Mouse (Mus musculus) midbrain, embryonic 14.5 days (tissue): ENCODE results near the gene Fam198a. TPM values are rescaled to one million over a fixed set of nuclear protein-coding genes. Genes with fewer than 3 reads are reported as not detected.

ENCODE experiments used
- ATAC-seq: fragments of 200-750 bp; cut with Nextera tagmentation; 2 replicates; pipeline ENCODE4 v1.8.0; 2017; ENCODE audit warnings: moderate number of reproducible peaks, moderate library complexity; ENCODE audit not compliant: low FRiP score, low TSS enrichment
- DNase-seq: peaks from one replicate; pipeline ENCODE4 v3.0.0-alpha.2; 2015
- H3K27ac ChIP-seq: fragments of 300-500 bp; sonication (generic); replicated peaks from 2 replicates; pipeline ENCODE4 v1.5.1; 2014; ENCODE audit warnings: mild to moderate bottlenecking, low read depth, low read length, moderate library complexity
- H3K27me3 ChIP-seq: fragments of 300-500 bp; sonication (generic); 2 replicates; pipeline ENCODE4 v1.6.1; 2014; ENCODE audit warnings: low read length, control low read depth, mixed read lengths; ENCODE audit not compliant: control insufficient read depth, insufficient read depth
- H3K36me3 ChIP-seq: fragments of 300-500 bp; sonication (generic); 2 replicates; pipeline ENCODE4 v1.6.1; 2014; ENCODE audit warnings: low read length, control low read depth; ENCODE audit not compliant: control insufficient read depth, insufficient read depth
- H3K4me1 ChIP-seq: fragments of 300-500 bp; sonication (generic); 2 replicates; pipeline ENCODE4 v1.6.1; 2014; ENCODE audit warnings: mild to moderate bottlenecking, antibody characterized with exemption, low read length, control low read depth; ENCODE audit not compliant: control insufficient read depth, insufficient read depth
- H3K4me2 ChIP-seq: fragments of 300-500 bp; sonication (generic); 2 replicates; pipeline ENCODE4 v1.6.1; 2014; ENCODE audit warnings: mild to moderate bottlenecking, low read length, moderate library complexity
- H3K4me3 ChIP-seq: fragments of 300-500 bp; sonication (generic); replicated peaks from 2 replicates; pipeline ENCODE4 v1.5.1; 2014; ENCODE audit warnings: low read depth, low read length
- H3K9ac ChIP-seq: fragments of 300-500 bp; sonication (generic); replicated peaks from 2 replicates; pipeline ENCODE4 v1.6.1; 2014; ENCODE audit warnings: mild to moderate bottlenecking, low read length, moderate library complexity
- H3K9me3 ChIP-seq: fragments of 300-500 bp; sonication (generic); 2 replicates; pipeline ENCODE4 v1.6.1; 2016; ENCODE audit warnings: low read length, control low read depth, mixed read lengths; ENCODE audit not compliant: control insufficient read depth
- WGBS: fragments of 180-500 bp; shearing (Covaris S2); extraction: QIAGEN DNeasy Blood & Tissue Kit; methylation state at CpG from one replicate; pipeline ENCODE4 v1.1.7; 2014; 5-methylcytosine and 5-hydroxymethylcytosine counted together
- polyA plus RNA-seq: library from polyadenylated mRNA; unstranded; fragments of >200 nt; fragmentation: Nextera tagmentation; extraction: Ambion mirVana; gene quantifications from 2 replicates; pipeline ENCODE4 v1.2.1, GENCODE M21; 2014

Gene Fam198a
- polyA plus RNA-seq, 1 experiment from 2014 or later: 0.80 TPM

DNA sequence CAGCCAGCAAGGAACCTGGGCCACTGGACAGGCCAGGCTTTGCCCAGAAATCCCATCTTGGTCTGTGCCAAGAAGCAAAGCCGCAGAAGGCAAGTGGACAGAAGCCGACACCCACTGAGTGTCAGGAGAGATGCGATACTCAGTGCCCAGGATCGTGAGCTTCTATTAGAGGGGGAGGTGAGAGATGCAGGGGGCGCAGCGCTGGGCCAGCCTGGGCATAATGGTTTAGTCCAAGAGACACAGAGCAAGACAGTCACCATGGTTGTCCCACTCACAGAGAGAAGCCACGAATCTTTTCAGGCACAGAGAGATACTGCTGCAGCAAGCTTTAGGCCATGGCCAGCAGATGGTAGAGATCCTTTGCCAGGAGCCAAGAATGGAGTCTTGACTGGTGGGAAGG is 14.2 kb downstream of the Fam198a start:
- no peaks in the 10 kb centered on the region for H3K36me3 ChIP-seq

GRCm38 (mm10) chr9:121968258-121968657 is 17.5 kb downstream of the Fam198a start:
- WGBS: 86% methylated on average over 5 of the region's 5 CpGs
- H3K9ac ChIP-seq: no peak overlapping the region
- no peak overlapping the region for H3K27ac ChIP-seq
- H3K36me3 ChIP-seq: no peaks in the 10 kb centered on the region
- no peaks in the 10 kb centered on the region for H3K27me3 ChIP-seq
- no peak overlapping the region for H3K4me3 ChIP-seq
- H3K9me3 ChIP-seq: no peaks in the 10 kb centered on the region
- DNase-seq: no peak
- no peak for ATAC-seq
- no peaks in the 10 kb centered on the region for H3K4me1 ChIP-seq
- no peak overlapping the region for H3K4me2 ChIP-seq

More for the DNA sequence above, 14.2 kb downstream of the Fam198a start:
- H3K27me3 ChIP-seq: no peaks in the 10 kb centered on the region
- ATAC-seq (no peak), DNase-seq (no peak)
- 88% methylated on average over 7 of the region's 7 CpGs for WGBS
- H3K27ac ChIP-seq: no peak overlapping the region
- no peak overlapping the region for H3K4me2 ChIP-seq
- no peak overlapping the region for H3K4me3 ChIP-seq
- H3K4me1 ChIP-seq: no peaks in the 10 kb centered on the region
- no peak overlapping the region for H3K9ac ChIP-seq
- no peaks in the 10 kb centered on the region for H3K9me3 ChIP-seq

DNA sequence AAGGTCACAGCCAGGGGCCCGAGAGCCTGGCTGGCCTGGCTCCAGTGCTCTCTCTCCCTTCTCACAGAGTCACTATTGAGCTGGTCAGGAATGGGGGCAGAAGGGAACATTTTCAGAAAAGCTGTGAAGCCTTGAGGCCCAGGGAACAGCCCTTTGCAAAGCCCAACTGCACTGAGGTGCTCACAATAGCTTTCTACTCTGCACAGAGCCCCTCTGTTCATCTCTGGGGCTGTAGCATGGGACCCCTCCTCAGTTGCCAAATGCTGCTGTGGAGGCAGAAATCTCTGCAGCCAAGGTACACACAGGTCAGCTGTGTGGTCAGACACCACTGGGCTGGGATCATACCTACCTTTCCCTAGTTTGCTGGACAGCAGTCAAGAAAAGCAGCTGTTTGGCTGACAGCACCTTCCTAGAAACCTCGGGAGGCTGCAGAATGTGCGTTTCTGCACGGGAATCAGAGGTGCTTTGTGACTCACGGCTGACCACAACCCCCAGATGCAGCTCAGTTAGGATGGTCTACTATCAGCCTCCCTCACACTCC is 19.1 kb downstream of the Fam198a start:
- no peak overlapping the region for H3K9ac ChIP-seq
- 67% methylated on average over 5 of the region's 5 CpGs for WGBS
- no peaks in the 10 kb centered on the region for H3K9me3 ChIP-seq
- no peak overlapping the region for H3K27ac ChIP-seq
- ATAC-seq: no peak
- DNase-seq: no peak
- no peaks in the 10 kb centered on the region for H3K36me3 ChIP-seq
- no peaks in the 10 kb centered on the region for H3K4me1 ChIP-seq
- H3K4me3 ChIP-seq: no peak overlapping the region
- H3K27me3 ChIP-seq: no peaks in the 10 kb centered on the region
- no peak overlapping the region for H3K4me2 ChIP-seq

- no peak for ATAC-seq
- H3K36me3 ChIP-seq: no peaks in the 10 kb centered on the region
These were observed 22.4 kb downstream of the Fam198a start for GRCm38 (mm10) chr9:121973207-121973606.

DNA sequence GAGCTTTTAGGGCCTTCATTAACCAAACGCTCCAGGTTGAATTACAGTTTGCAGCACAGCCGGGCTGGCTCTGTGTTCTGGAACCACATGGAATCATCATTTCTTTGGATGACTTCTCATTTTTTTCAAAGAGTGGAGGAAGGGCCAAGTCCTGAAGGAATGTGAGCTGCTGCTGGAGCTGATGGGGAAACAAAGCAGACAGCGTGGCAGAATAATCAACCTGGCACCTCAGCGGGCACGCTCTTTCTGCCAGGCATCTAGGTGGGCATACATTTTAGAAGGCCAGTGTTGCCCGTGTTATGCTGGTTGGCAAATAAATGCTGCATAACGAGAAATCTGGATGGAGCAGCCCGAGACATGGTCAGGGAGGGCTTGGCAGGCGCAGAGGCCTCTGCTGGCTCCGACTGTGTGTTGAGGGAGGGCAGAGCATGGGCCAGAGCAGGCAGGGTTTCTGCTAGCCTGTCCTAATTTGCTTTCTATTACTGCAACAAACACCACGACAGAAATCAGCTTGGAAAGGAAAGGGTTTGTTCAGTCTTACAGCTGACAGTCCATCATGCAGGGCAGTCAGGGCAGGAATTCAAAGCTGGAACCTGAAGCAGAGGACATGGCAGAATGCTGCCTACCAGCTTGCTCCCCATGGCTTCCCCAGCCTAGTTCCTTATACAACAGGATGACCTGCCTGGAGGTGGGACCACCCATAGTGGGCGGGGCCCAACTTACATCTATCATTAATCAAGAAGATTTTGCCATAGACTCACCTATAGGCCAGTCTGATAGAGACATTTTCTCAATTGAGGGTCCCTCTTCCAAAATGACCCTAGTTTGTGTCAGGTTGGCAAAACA is 23.6 kb downstream of the Fam198a start:
- Histone ChIP-seq H3K4me3 (no peak overlapping the region), H3K27me3 (no peaks in the 10 kb centered on the region), H3K9ac (no peak overlapping the region), H3K9me3 (no peaks in the 10 kb centered on the region), H3K4me1 (no peaks in the 10 kb centered on the region), H3K27ac (no peak overlapping the region), H3K36me3 (no peaks in the 10 kb centered on the region), H3K4me2 (no peak overlapping the region)
- no peak for ATAC-seq
- DNase-seq: no peak
- 85% methylated on average over 12 of the region's 12 CpGs for WGBS

More at GRCm38 (mm10) chr9:121973207-121973606, 22.4 kb downstream of the Fam198a start:
- no peaks in the 10 kb centered on the region for H3K4me1 ChIP-seq
- DNase-seq: no peak
- no peak overlapping the region for H3K4me3 ChIP-seq
- 68% methylated on average over 1 of the region's 1 CpGs for WGBS
- no peak overlapping the region for H3K27ac ChIP-seq
- no peak overlapping the region for H3K9ac ChIP-seq
- H3K27me3 ChIP-seq: no peaks in the 10 kb centered on the region
- no peak overlapping the region for H3K4me2 ChIP-seq
- no peaks in the 10 kb centered on the region for H3K9me3 ChIP-seq

GRCm38 (mm10) chr9:121975321-121975720 is 24.5 kb downstream of the Fam198a start:
- Histone ChIP-seq H3K27me3 (no peaks in the 10 kb centered on the region), H3K27ac (no peak overlapping the region), H3K9me3 (no peaks in the 10 kb centered on the region), H3K4me2 (no peak overlapping the region), H3K36me3 (no peaks in the 10 kb centered on the region), H3K4me3 (no peak overlapping the region), H3K9ac (no peak overlapping the region), H3K4me1 (no peaks in the 10 kb centered on the region)
- no peak for ATAC-seq
- DNase-seq: no peak
- 81% methylated on average over 2 of the region's 2 CpGs for WGBS

DNA sequence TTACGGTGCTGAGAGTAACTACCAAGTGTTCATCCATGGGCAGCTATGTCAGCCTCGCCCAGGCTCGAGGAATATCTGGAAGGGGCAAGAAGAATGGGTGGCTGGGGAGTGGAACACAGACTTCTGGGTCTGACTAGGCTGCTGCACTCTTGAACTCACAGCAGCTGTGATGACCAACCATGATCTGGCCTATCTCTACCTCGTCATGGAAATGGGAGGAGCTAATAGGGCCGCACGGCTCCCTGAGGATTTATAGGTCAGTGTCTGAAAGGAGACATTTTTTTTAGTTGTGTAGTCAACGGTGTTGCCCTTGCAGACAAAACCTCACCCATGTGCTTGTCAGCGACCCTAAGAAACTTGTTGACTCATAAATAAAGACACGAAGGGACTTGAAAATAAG is 30.3 kb downstream of the Fam198a start:
- WGBS: 90% methylated on average over 9 of the region's 9 CpGs
- no peak overlapping the region for H3K4me3 ChIP-seq
- no peak overlapping the region for H3K27ac ChIP-seq
- no peaks in the 10 kb centered on the region for H3K9me3 ChIP-seq
- H3K4me2 ChIP-seq: no peak overlapping the region
- DNase-seq: no peak
- peaks cover 4% of the 10 kb centered on the region; the same call in 1 of the 2 replicates for H3K4me1 ChIP-seq
- no peak overlapping the region for H3K9ac ChIP-seq
- H3K27me3 ChIP-seq: no peaks in the 10 kb centered on the region
- no peak for ATAC-seq
- H3K36me3 ChIP-seq: peaks cover 21% of the 10 kb centered on the region

- Histone ChIP-seq H3K9ac (no peak overlapping the region), H3K9me3 (no peaks in the 10 kb centered on the region), H3K4me1 (peaks cover 4% of the 10 kb centered on the region; the same call in 1 of the 2 replicates), H3K36me3 (peaks cover 21% of the 10 kb centered on the region), H3K4me2 (no peak overlapping the region), H3K4me3 (no peak overlapping the region), H3K27ac (no peak overlapping the region), H3K27me3 (no peaks in the 10 kb centered on the region)
- WGBS: 86% methylated on average over 10 of the region's 10 CpGs
- ATAC-seq (no peak), DNase-seq (no peak)
These were observed 30.8 kb downstream of the Fam198a start for GRCm38 (mm10) chr9:121981466-121982105.
